Mouse (Mus musculus) frontal cortex, postnatal 36 days (tissue): Measurements from ENCODE around the gene Atp5b.
"Not testable (repeated sequence)": the region's sequence is repeated elsewhere in the genome, so short reads cannot be mapped to it uniquely, and the experiment has no call there.

ENCODE experiments used
- DNase-seq, 2 experiments: peaks; one replicate each; pipeline ENCODE4 v3.0.0; 2022; ENCODE audit warnings: low spot score in 2 of 2

Gene Atp5b

GRCm38 (mm10) chr10:128069201-128069600 is 13.9 kb upstream of the Atp5b start:
- no peak for DNase-seq

- DNase-seq: not testable (repeated sequence)
These were observed 12.6 kb upstream of the Atp5b start for GRCm38 (mm10) chr10:128070432-128070831.

- not testable (repeated sequence) for DNase-seq
These were observed 4.8 kb upstream of the Atp5b start for GRCm38 (mm10) chr10:128078269-128078668.

GRCm38 (mm10) chr10:128080496-128080895 is 2.6 kb upstream of the Atp5b start:
- DNase-seq: no peak

- DNase-seq: no peak
These were observed 1.1 kb upstream of the Atp5b start for GRCm38 (mm10) chr10:128081807-128082476.

GRCm38 (mm10) chr10:128082477-128082808 is 630 bp upstream of the Atp5b start:
- no peak for DNase-seq

- DNase-seq: peak in 1 of 2 experiments; percentile 35
These were observed 615 bp downstream of the Atp5b start for GRCm38 (mm10) chr10:128083688-128084087.

GRCm38 (mm10) chr10:128084160-128084559 is 1.1 kb downstream of the Atp5b start:
- no peak for DNase-seq

GRCm38 (mm10) chr10:128086391-128086790 is 3.3 kb downstream of the Atp5b start:
- peak in 1 of 2 experiments; percentile 31 for DNase-seq

GRCm38 (mm10) chr10:128087216-128087615 is 4.1 kb downstream of the Atp5b start:
- DNase-seq: not testable (repeated sequence)

- DNase-seq: no peak
These were observed 5.1 kb downstream of the Atp5b start for GRCm38 (mm10) chr10:128088181-128088580.

GRCm38 (mm10) chr10:128089842-128090241 is 6.8 kb downstream of the Atp5b start:
- DNase-seq: no peak

- DNase-seq: peak; percentile 83 to 92
These were observed 7.8 kb downstream of the Atp5b start for GRCm38 (mm10) chr10:128090651-128091563.

GRCm38 (mm10) chr10:128091564-128092505 is 8.8 kb downstream of the Atp5b start, which contains the start of gene Baz2a:
Gene Baz2a (plus strand): TSS chr10:128091577.
- peak; percentile 16 to 32 for DNase-seq

GRCm38 (mm10) chr10:128092506-128093495 is 9.7 kb downstream of the Atp5b start:
- peak; percentile 70 to 72 for DNase-seq

GRCm38 (mm10) chr10:128093496-128094294 is 10.6 kb downstream of the Atp5b start:
- DNase-seq: no peak

GRCm38 (mm10) chr10:128094340-128094968 is 11.4 kb downstream of the Atp5b start:
- peak; percentile 52 to 70 for DNase-seq

GRCm38 (mm10) chr10:128095003-128095636 is 12.0 kb downstream of the Atp5b start:
- DNase-seq: no peak

- no peak for DNase-seq
These were observed 13.2 kb downstream of the Atp5b start for GRCm38 (mm10) chr10:128096313-128096692.
